Mouse (Mus musculus): ENCODE data around the gene Pidd1. TPM values are rescaled to one million over a fixed set of nuclear protein-coding genes. Genes with fewer than 3 reads are reported as not detected.

Gene Pidd1
- polyA plus RNA-seq, 1 experiment: 1.9 TPM

- H3K4me2 ChIP-seq (ENCODE audit: low read depth): no peak overlapping the region
- H3K36me3 ChIP-seq (ENCODE audit: control insufficient read depth, insufficient read depth): no peaks in the 10 kb centered on the region
- no peak for TF ChIP-seq MYOG (IDR thresholded peaks at IDR 0.05; ENCODE audit: control insufficient read depth in 1 of 3, insufficient read depth in 1 of 3, insufficient read length in 2 of 3, low read depth in 2 of 3)
- TF ChIP-seq USF1 (IDR thresholded peaks at IDR 0.05; ENCODE audit: low read depth): no peak
- no peak for TF ChIP-seq E2F4 (IDR thresholded peaks at IDR 0.05; ENCODE audit: insufficient read depth)
- TF ChIP-seq REST (IDR thresholded peaks at IDR 0.05; ENCODE audit: insufficient read depth, insufficient read length): no peak
- TF ChIP-seq POLR2A (IDR thresholded peaks at IDR 0.05; ENCODE audit: insufficient read length, low read depth): no peak
- no peak for TF ChIP-seq CEBPB (IDR thresholded peaks at IDR 0.05; ENCODE audit: insufficient read depth, poor library complexity, severe bottlenecking)
- TF ChIP-seq SRF (IDR thresholded peaks at IDR 0.05; ENCODE audit: control insufficient read depth, insufficient read length, low read depth): no peak
- no peak for TF ChIP-seq TCF3 (IDR thresholded peaks at IDR 0.05; ENCODE audit: insufficient read length, low read depth)
- TF ChIP-seq MAX (IDR thresholded peaks at IDR 0.05; ENCODE audit: low read depth): no peak
- TF ChIP-seq POLR2AphosphoS2 (IDR thresholded peaks at IDR 0.05; ENCODE audit: insufficient read length, low read depth): no peak
- TF ChIP-seq MYOD1 (IDR thresholded peaks at IDR 0.05; ENCODE audit: control insufficient read depth in 1 of 3, insufficient read length in 2 of 3, low read depth in 2 of 3): no peak
- no peak for TF ChIP-seq TCF12 (IDR thresholded peaks at IDR 0.05; ENCODE audit: insufficient read depth, poor library complexity, severe bottlenecking)
- H3K27me3 ChIP-seq (ENCODE audit: control insufficient read depth, insufficient read depth, insufficient read length): peaks cover 6% of the 10 kb centered on the region
- no peak overlapping the region for H3ac ChIP-seq (ENCODE audit: control insufficient read depth, insufficient read length)
- peaks cover 12% of the 10 kb centered on the region for H3K79me2 ChIP-seq (ENCODE audit: control insufficient read depth, insufficient read depth)
- no peak overlapping the region for H3K4me3 ChIP-seq
Observed at GRCm38 (mm10) chr7:141388487-141389109, 55.2 kb downstream of the Pidd1 start.

Other genes starting within 250 kb of the Pidd1 start
- 1.1 TPM for gene Lrrc56, start 249.9 kb downstream of the Pidd1 start, polyA plus RNA-seq (2012; fragmentation: generic; extraction: Trizol)
- 0.10 TPM for gene Lmntd2, start 229.9 kb downstream of the Pidd1 start, polyA plus RNA-seq (2012; fragmentation: generic; extraction: Trizol)
- gene Rassf7, start 228.2 kb downstream of the Pidd1 start, polyA plus RNA-seq (2012; fragmentation: generic; extraction: Trizol): 54.5 TPM
- gene Phrf1, start 215.2 kb downstream of the Pidd1 start, polyA plus RNA-seq (2012; fragmentation: generic; extraction: Trizol): 44.5 TPM
- gene Irf7, start 177.5 kb downstream of the Pidd1 start, polyA plus RNA-seq (2012; fragmentation: generic; extraction: Trizol): 0.97 TPM
- gene Cdhr5, start 167.2 kb downstream of the Pidd1 start, polyA plus RNA-seq (2012; fragmentation: generic; extraction: Trizol): 0.07 TPM
- 0.68 TPM for gene Sct, start 164.9 kb downstream of the Pidd1 start, polyA plus RNA-seq (2012; fragmentation: generic; extraction: Trizol)
- gene Drd4, start 152.0 kb downstream of the Pidd1 start, polyA plus RNA-seq (2012; fragmentation: generic; extraction: Trizol): not detected
- gene Deaf1, start 116.3 kb downstream of the Pidd1 start, polyA plus RNA-seq (2012; fragmentation: generic; extraction: Trizol): 11.8 TPM
- gene Tmem80, start 116.3 kb downstream of the Pidd1 start, polyA plus RNA-seq (2012; fragmentation: generic; extraction: Trizol): 12.5 TPM
- gene Eps8l2, start 105.1 kb downstream of the Pidd1 start, polyA plus RNA-seq (2012; fragmentation: generic; extraction: Trizol): 0.44 TPM
- gene Taldo1, start 51.8 kb downstream of the Pidd1 start, polyA plus RNA-seq (2012; fragmentation: generic; extraction: Trizol): 259 TPM
- gene Gatd1, start 29.9 kb downstream of the Pidd1 start, polyA plus RNA-seq (2012; fragmentation: generic; extraction: Trizol): 16.3 TPM
- 0.25 TPM for gene Cend1, start 14.5 kb downstream of the Pidd1 start, polyA plus RNA-seq (2012; fragmentation: generic; extraction: Trizol)
- 8.8 TPM for gene Slc25a22, start 6.1 kb downstream of the Pidd1 start, polyA plus RNA-seq (2012; fragmentation: generic; extraction: Trizol)
- gene Rplp2, start 3.3 kb upstream of the Pidd1 start, polyA plus RNA-seq (2012; fragmentation: generic; extraction: Trizol): 5,265 TPM
- 50.5 TPM for gene Pnpla2, start 11.2 kb upstream of the Pidd1 start, polyA plus RNA-seq (2012; fragmentation: generic; extraction: Trizol)
- 2.4 TPM for gene Cracr2b, start 17.1 kb upstream of the Pidd1 start, polyA plus RNA-seq (2012; fragmentation: generic; extraction: Trizol)
- gene Cd151, start 23.4 kb upstream of the Pidd1 start, polyA plus RNA-seq (2012; fragmentation: generic; extraction: Trizol): 267 TPM
- 95.1 TPM for gene Polr2l, start 31.1 kb upstream of the Pidd1 start, polyA plus RNA-seq (2012; fragmentation: generic; extraction: Trizol)
- 95.5 TPM for gene Tspan4, start 31.2 kb upstream of the Pidd1 start, polyA plus RNA-seq (2012; fragmentation: generic; extraction: Trizol)
- gene Chid1, start 95.8 kb upstream of the Pidd1 start, polyA plus RNA-seq (2012; fragmentation: generic; extraction: Trizol): 51.3 TPM
- 89.2 TPM for gene Ap2a2, start 118.1 kb upstream of the Pidd1 start, polyA plus RNA-seq (2012; fragmentation: generic; extraction: Trizol)
- gene Muc6, start 211.3 kb upstream of the Pidd1 start, polyA plus RNA-seq (2012; fragmentation: generic; extraction: Trizol): 0.20 TPM
- not detected for gene Muc2, start 246.3 kb upstream of the Pidd1 start, polyA plus RNA-seq (2012; fragmentation: generic; extraction: Trizol)